In the genomic region with DNA sequence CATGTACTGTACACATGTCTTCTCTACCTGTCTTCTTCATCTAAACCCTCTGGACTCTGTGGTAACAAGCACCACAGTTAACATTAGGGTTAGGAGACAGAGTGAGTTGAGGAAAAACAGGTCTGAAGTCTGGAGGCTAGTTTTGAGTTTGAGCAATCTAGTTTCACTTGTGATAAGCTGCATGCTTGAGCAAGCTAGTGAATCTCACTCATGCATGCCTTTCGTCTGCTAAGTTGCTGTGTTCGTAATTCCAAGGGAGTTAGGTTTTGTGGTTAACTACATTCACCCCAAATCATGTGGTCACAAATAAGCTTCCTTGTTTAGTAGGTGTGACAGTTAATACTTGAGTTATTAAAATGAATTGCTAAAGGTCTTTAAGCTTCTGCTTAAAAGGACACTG, we compare ENCODE assay signal across 25 mouse cellular contexts. TPM values are rescaled to one million over a fixed set of nuclear protein-coding genes. Genes with fewer than 3 reads are reported as not detected.
DNase-seq lines count a peak whose midpoint lies in the region; ATAC-seq and TF ChIP-seq lines count a peak whose summit lies in the region.
"Had no signal": no experiment of that assay in that cellular context is flagged by ENCODE, and none has a peak within 500 bp of the region (broad histone marks: within the 10 kb centered on the region; RNA-seq: fewer than 3 reads in every experiment).

No protein-coding gene starts in this region.

- no peak for TF ChIP-seq CTCF in CH12.LX (conservative IDR thresholded peaks at IDR 0.05 in 1 of 2, IDR thresholded peaks at IDR 0.05 in 1 of 2; ENCODE audit: low read depth in 2 of 2, low read length in 2 of 2)

- no peaks in the 10 kb centered on the region for H3K9me3 ChIP-seq in kidney, embryonic 16.5 days (ENCODE audit: low read length)
- no peaks in the 10 kb centered on the region for H3K9me3 ChIP-seq in kidney, embryonic 14.5 days (ENCODE audit: control insufficient read depth, low read length)
- H3K9me3 ChIP-seq in CH12.LX (replicated peaks; ENCODE audit: low read length), result no peaks in the 10 kb centered on the region
- H3K9me3 ChIP-seq: embryonic facial prominence, embryonic 15.5 days; forebrain, embryonic 12.5 days; limb, embryonic 13.5 days; lung, embryonic 15.5 days; megakaryocyte, embryonic 14.5 days had no signal

- no peak for TF ChIP-seq POLR2A in CH12.LX (IDR thresholded peaks at IDR 0.05; ENCODE audit: low read depth, low read length)

- peak; percentile 82 for DNase-seq in CH12.LX (ENCODE audit: extremely low read depth)
- no peak for DNase-seq in spleen, adult 18-20 months
- no peak for DNase-seq in layer of hippocampus, adult 11-12 months (ENCODE audit: low spot score)
- DNase-seq in thymus, adult 18-20 months, result no peak
- DNase-seq: adrenal gland, postnatal 25 days; cerebellum, adult 11-12 months; cerebellum, adult 9-11 months; forebrain, postnatal 0 days; heart, postnatal 10 days; thymus, postnatal 25 days had no signal

- no peaks in the 10 kb centered on the region for H3K27me3 ChIP-seq in kidney, embryonic 16.5 days (ENCODE audit: insufficient read depth, low read length)
- H3K27me3 ChIP-seq in kidney, embryonic 14.5 days (ENCODE audit: control insufficient read depth, insufficient read depth, low read length), result no peaks in the 10 kb centered on the region
- no peaks in the 10 kb centered on the region for H3K27me3 ChIP-seq in CH12.LX (replicated peaks)
- H3K27me3 ChIP-seq: embryonic facial prominence, embryonic 15.5 days; forebrain, embryonic 12.5 days; heart, embryonic 13.5 days; limb, embryonic 13.5 days; lung, embryonic 15.5 days; megakaryocyte, embryonic 14.5 days; midbrain, embryonic 12.5 days had no signal

- dilution Hi-C loops in CH12.LX (cut with MboI; ENCODE audit: extremely low pct_ligation_motif_present, extremely low pct_unique_long_range_greater_than_20kb, low sequenced_read_pairs), result loop anchor here (25.0 kb wide), 1 partner anchor 106 kb away; no protein-coding TSS in a partner anchor

- peak; percentile 88 for TF ChIP-seq EP300 in CH12.LX (IDR thresholded peaks at IDR 0.05; ENCODE audit: low read length)

- H3K36me3 ChIP-seq in kidney, embryonic 16.5 days (ENCODE audit: insufficient read depth, low read length), result no peaks in the 10 kb centered on the region
- no peaks in the 10 kb centered on the region for H3K36me3 ChIP-seq in kidney, embryonic 14.5 days (ENCODE audit: control insufficient read depth, insufficient read depth, low read length)
- H3K36me3 ChIP-seq in CH12.LX (replicated peaks in 1 of 2; ENCODE audit: control insufficient read depth in 1 of 2, insufficient read depth in 1 of 2, low read length in 1 of 2), result no peaks in the 10 kb centered on the region
- H3K36me3 ChIP-seq: embryonic facial prominence, embryonic 15.5 days; forebrain, embryonic 12.5 days; heart, embryonic 13.5 days; limb, embryonic 13.5 days; lung, embryonic 15.5 days; midbrain, embryonic 12.5 days had no signal

- no peaks in the 10 kb centered on the region for H3K79me2 ChIP-seq in CH12.LX (replicated peaks; ENCODE audit: control insufficient read depth, extremely low read depth, insufficient read depth, poor library complexity, severe bottlenecking)

- WGBS in kidney, embryonic 16.5 days, result 38% methylated on average over 2 of the region's 2 CpGs
- WGBS in kidney, embryonic 14.5 days, result 48% methylated on average over 2 of the region's 2 CpGs

- peaks cover 4% of the 10 kb centered on the region; the same call in 1 of the 2 replicates for H3K4me1 ChIP-seq in kidney, embryonic 16.5 days (ENCODE audit: insufficient read depth, low read length)
- H3K4me1 ChIP-seq in kidney, embryonic 14.5 days (ENCODE audit: control insufficient read depth, insufficient read depth, low read length), result no peaks in the 10 kb centered on the region
- H3K4me1 ChIP-seq in CH12.LX (ENCODE audit: control insufficient read depth in 1 of 2, insufficient read depth in 2 of 2), result peaks cover 18 to 35% of the 10 kb centered on the region in 2 experiments
- H3K4me1 ChIP-seq: embryonic facial prominence, embryonic 15.5 days; forebrain, embryonic 12.5 days; heart, embryonic 13.5 days; limb, embryonic 13.5 days; lung, embryonic 15.5 days; midbrain, embryonic 12.5 days had no signal

- H3K9ac ChIP-seq in kidney, embryonic 16.5 days (replicated peaks; ENCODE audit: low read length), result no peak overlapping the region
- no peak overlapping the region for H3K9ac ChIP-seq in kidney, embryonic 14.5 days (ENCODE audit: low read depth, low read length)
- no peak overlapping the region for H3K9ac ChIP-seq in CH12.LX (ENCODE audit: insufficient read depth, low read depth)
- H3K9ac ChIP-seq: embryonic facial prominence, embryonic 15.5 days; forebrain, embryonic 12.5 days; forebrain, postnatal 0 days; heart, embryonic 13.5 days; hindbrain, embryonic 14.5 days; limb, embryonic 13.5 days; lung, embryonic 15.5 days; midbrain, embryonic 12.5 days had no signal

- ATAC-seq in kidney, embryonic 16.5 days (ENCODE audit: low FRiP score, low TSS enrichment), result no peak
- ATAC-seq in kidney, embryonic 14.5 days (ENCODE audit: low FRiP score, low TSS enrichment), result no peak
- peak; percentile 42; the same call in 1 of the 2 replicates for ATAC-seq in common myeloid progenitor, adult 5-6 weeks (replicated peaks; ENCODE audit: low read depth, poor library complexity, severe bottlenecking)
- ATAC-seq: forebrain, postnatal 0 days; intestine, postnatal 0 days had no signal

- TF ChIP-seq RAD21 in CH12.LX (IDR thresholded peaks at IDR 0.05; ENCODE audit: low read depth, low read length), result no peak

- in situ Hi-C loops in CH12.LX (cut with MboI; ENCODE audit: low pct_ligation_motif_present, low pct_unique_long_range_greater_than_20kb, low sequenced_read_pairs), result no loop called here

- no peak overlapping the region for H3K4me2 ChIP-seq in kidney, embryonic 16.5 days (replicated peaks; ENCODE audit: low read depth, low read length)
- H3K4me2 ChIP-seq in kidney, embryonic 14.5 days (replicated peaks; ENCODE audit: low read depth, low read length), result no peak overlapping the region
- peak overlapping the region; percentile 52 for H3K4me2 ChIP-seq in CH12.LX (ENCODE audit: insufficient read depth, low read depth, poor library complexity, severe bottlenecking)
- H3K4me2 ChIP-seq: embryonic facial prominence, embryonic 15.5 days; forebrain, embryonic 12.5 days; heart, embryonic 13.5 days; hindbrain, embryonic 14.5 days; limb, embryonic 13.5 days; liver, embryonic 11.5 days; lung, embryonic 15.5 days; midbrain, embryonic 12.5 days had no signal

- H3K27ac ChIP-seq in kidney, embryonic 16.5 days (ENCODE audit: low read length), result peak overlapping the region; percentile 1; the same call in 1 of the 2 replicates
- H3K27ac ChIP-seq in kidney, embryonic 14.5 days (ENCODE audit: low read depth, low read length), result no peak overlapping the region
- peak overlapping the region; percentile 77 for H3K27ac ChIP-seq in CH12.LX (ENCODE audit: insufficient read depth, low read depth)
- H3K27ac ChIP-seq: embryonic facial prominence, embryonic 15.5 days; forebrain, embryonic 12.5 days; heart, embryonic 13.5 days; hindbrain, embryonic 14.5 days; layer of hippocampus, adult 2 months; left cerebral cortex, adult 2 months; limb, embryonic 13.5 days; lung, embryonic 15.5 days; midbrain, embryonic 12.5 days had no signal

- no peak overlapping the region for H3K4me3 ChIP-seq in kidney, embryonic 16.5 days (ENCODE audit: low read length)
- no peak overlapping the region for H3K4me3 ChIP-seq in kidney, embryonic 14.5 days (ENCODE audit: low read length)
- H3K4me3 ChIP-seq in CH12.LX (replicated peaks in 1 of 3; ENCODE audit: low read depth in 2 of 3, low read length in 2 of 3, poor library complexity in 1 of 3), result no peak overlapping the region
- H3K4me3 ChIP-seq: embryonic facial prominence, embryonic 15.5 days; forebrain, embryonic 12.5 days; heart, embryonic 13.5 days; layer of hippocampus, adult 2 months; left cerebral cortex, adult 2 months; limb, embryonic 13.5 days; lung, embryonic 15.5 days; megakaryocyte, embryonic 14.5 days; midbrain, embryonic 12.5 days had no signal

TF ChIP-seq in CH12.LX, 34 proteins besides CTCF, POLR2A, EP300 and RAD21:
- TF ChIP-seq MYC (IDR thresholded peaks at IDR 0.05; ENCODE audit: low read depth, low read length) (peak; percentile 80), TCF12 (IDR thresholded peaks at IDR 0.05; ENCODE audit: low read depth, low read length) (peak; percentile 59), SIN3A (IDR thresholded peaks at IDR 0.05; ENCODE audit: low read length) (no peak), GABPA (IDR thresholded peaks at IDR 0.05; ENCODE audit: insufficient replicate concordance, low read depth, low read length) (no peak), MEF2A (IDR thresholded peaks at IDR 0.05; ENCODE audit: borderline replicate concordance, low read depth, low read length) (peak; percentile 73; the same call in 1 of the 2 replicates), SMC3 (IDR thresholded peaks at IDR 0.05; ENCODE audit: low read depth, low read length) (0 out of 2 replicates have a peak, but pooled peaks have one; percentile 8), JUND (conservative IDR thresholded peaks at IDR 0.05; ENCODE audit: low read depth, low read length) (peak; percentile 6; the same call in 1 of the 2 replicates), CHD1 (IDR thresholded peaks at IDR 0.05; ENCODE audit: low read depth, low read length) (0 out of 2 replicates have a peak, but pooled peaks have one; percentile 22), POLR2AphosphoS2 (IDR thresholded peaks at IDR 0.05; ENCODE audit: low read depth, low read length) (no peak), ZC3H11A (IDR thresholded peaks at IDR 0.05; ENCODE audit: low read depth, low read length) (no peak), BHLHE40 (IDR thresholded peaks at IDR 0.05; ENCODE audit: low read depth, low read length) (peak; percentile 79), JUN (IDR thresholded peaks at IDR 0.05; ENCODE audit: insufficient read depth, low read depth, low read length) (peak; percentile 5; the same call in 1 of the 2 replicates), ETS1 (conservative IDR thresholded peaks at IDR 0.05; ENCODE audit: low read depth, low read length) (peak; percentile 77), IRF4 (IDR thresholded peaks at IDR 0.05; ENCODE audit: low read depth, low read length) (peak; percentile 83)

RNA-seq across cellular contexts. Expression of gene Zc3h12c, which starts 13.0 kb away (rescaled TPM):
- polyA plus RNA-seq in kidney, embryonic 16.5 days (2015; fragmentation: Nextera tagmentation; extraction: Ambion mirVana), result 3.0 and 3.4 TPM in 2 replicates
- 5.4 and 5.5 TPM in 2 replicates for polyA plus RNA-seq in kidney, embryonic 14.5 days (2014; fragmentation: Nextera tagmentation; extraction: Ambion mirVana)
- 11.2 and 13.0 TPM in 2 replicates for total RNA-seq in CH12.LX (2012; rRNA removed)
- 21.7 and 22.4 TPM in 2 replicates for total RNA-seq in CH12.LX (2014; rRNA removed)
- polyA plus RNA-seq in CH12.LX (2012; ENCODE audit: insufficient read length, low read depth), result 30.8 and 36.1 TPM in 2 replicates
- 4.9 and 8.7 TPM in 2 replicates for total RNA-seq in common myeloid progenitor, adult 5-6 weeks (2017)
